Mouse (Mus musculus) neural tube, embryonic 14.5 days (tissue): Measurements from ENCODE around the gene Ttc7b. TPM values are rescaled to one million over a fixed set of nuclear protein-coding genes. Genes with fewer than 3 reads are reported as not detected.

Source experiments
- ATAC-seq: fragments of 200-750 bp; cut with Nextera tagmentation; 2 replicates; pipeline ENCODE4 v1.8.0; 2017; ENCODE audit warnings: low read depth, mild to moderate bottlenecking, moderate TSS enrichment, moderate library complexity
- H3K27ac ChIP-seq: fragments of 300-500 bp; sonication (generic); 2 replicates; pipeline ENCODE4 v1.5.1; 2014; ENCODE audit warnings: low read depth, mild to moderate bottlenecking, control low read depth, low read length, moderate library complexity, mixed read lengths
- H3K27me3 ChIP-seq: fragments of 300-500 bp; sonication (generic); 2 replicates; pipeline ENCODE4 v1.6.1; 2014; ENCODE audit warnings: low read length; ENCODE audit not compliant: control insufficient read depth, insufficient read depth
- H3K36me3 ChIP-seq: fragments of 300-500 bp; sonication (generic); 2 replicates; pipeline ENCODE4 v1.6.1; 2014; ENCODE audit warnings: low read length, mixed read lengths; ENCODE audit not compliant: control insufficient read depth, insufficient read depth
- H3K4me1 ChIP-seq: fragments of 300-500 bp; sonication (generic); 2 replicates; pipeline ENCODE4 v1.6.1; 2014; ENCODE audit warnings: low read length; ENCODE audit not compliant: control insufficient read depth, insufficient read depth
- H3K4me2 ChIP-seq: fragments of 300-500 bp; sonication (generic); 2 replicates; pipeline ENCODE4 v1.6.1; 2014; ENCODE audit warnings: mild to moderate bottlenecking, low read depth, low read length, control low read depth
- H3K4me3 ChIP-seq: fragments of 300-500 bp; sonication (generic); 2 replicates; pipeline ENCODE4 v1.5.1; 2014; ENCODE audit warnings: low read depth, low read length, control low read depth, mixed read lengths
- H3K9ac ChIP-seq: fragments of 300-500 bp; sonication (generic); replicated peaks from 2 replicates; pipeline ENCODE4 v1.6.1; 2014; ENCODE audit warnings: low read depth, mild to moderate bottlenecking, control low read depth, low read length, mixed read lengths
- H3K9me3 ChIP-seq: fragments of 300-500 bp; sonication (generic); 2 replicates; pipeline ENCODE4 v1.6.1; 2016; ENCODE audit warnings: low read length; ENCODE audit not compliant: control insufficient read depth
- WGBS: fragments of 180-500 bp; shearing (Covaris S2); extraction: QIAGEN DNeasy Blood & Tissue Kit; methylation state at CpG from one replicate; pipeline ENCODE4 v1.1.7; 2014; 5-methylcytosine and 5-hydroxymethylcytosine counted together
- polyA plus RNA-seq: library from polyadenylated mRNA; unstranded; fragments of >200 nt; fragmentation: Nextera tagmentation; extraction: Ambion mirVana; gene quantifications from 2 replicates; pipeline ENCODE4 v1.2.1, GENCODE M21; 2014

The Ttc7b gene
- polyA plus RNA-seq, 1 experiment from 2014 or later: 14.0 TPM

DNA sequence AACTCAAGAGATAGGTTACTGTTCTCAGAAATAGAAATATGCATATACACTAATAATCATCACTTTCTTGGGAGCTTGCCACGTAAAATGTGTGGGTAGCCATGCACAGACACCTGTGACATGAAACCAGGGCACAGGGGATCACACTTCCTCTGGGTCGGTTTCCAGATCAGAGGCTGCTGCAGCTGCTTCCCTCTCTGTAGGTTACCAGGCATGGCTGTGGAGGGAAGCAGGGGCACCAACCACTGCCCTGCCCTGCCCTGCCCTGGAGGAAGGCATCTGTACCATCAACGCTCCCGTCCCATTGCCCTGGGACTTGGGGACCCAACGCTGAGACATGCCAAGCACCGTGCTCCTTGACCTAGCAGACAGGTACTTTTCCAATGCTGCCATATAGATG is 188.8 kb downstream of the Ttc7b start:
- H3K9ac ChIP-seq: no peak overlapping the region
- no peak for ATAC-seq
- no peaks in the 10 kb centered on the region for H3K27me3 ChIP-seq
- H3K4me2 ChIP-seq: no peak overlapping the region
- H3K27ac ChIP-seq: no peak overlapping the region
- WGBS: 95% methylated on average over 6 of the region's 6 CpGs
- no peaks in the 10 kb centered on the region for H3K9me3 ChIP-seq
- H3K4me3 ChIP-seq: no peak overlapping the region
- no peaks in the 10 kb centered on the region for H3K4me1 ChIP-seq
- H3K36me3 ChIP-seq: peaks cover 7% of the 10 kb centered on the region; the same call in 1 of the 2 replicates

DNA sequence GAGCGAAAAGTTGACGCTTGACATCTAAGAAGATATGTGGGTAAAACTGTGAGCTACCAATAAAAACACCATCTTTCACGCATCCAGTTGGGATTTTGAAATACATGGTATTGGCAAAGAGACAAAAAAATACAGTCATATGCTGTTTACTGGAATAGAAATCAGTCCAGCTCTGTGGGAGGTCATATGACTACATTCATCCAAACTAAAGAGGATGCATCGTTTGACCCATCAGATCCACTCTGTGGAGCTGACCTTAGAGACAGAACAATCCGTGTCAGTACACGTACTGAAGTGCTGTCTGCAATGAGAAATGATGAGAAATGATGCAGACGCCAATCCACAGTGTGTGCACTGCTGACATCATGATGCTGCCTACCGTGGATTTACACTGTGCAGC is 190.4 kb downstream of the Ttc7b start:
- Histone ChIP-seq H3K9me3 (no peaks in the 10 kb centered on the region), H3K36me3 (peaks cover 9% of the 10 kb centered on the region; the same call in 1 of the 2 replicates), H3K4me1 (no peaks in the 10 kb centered on the region), H3K27ac (no peak overlapping the region), H3K9ac (no peak overlapping the region), H3K27me3 (no peaks in the 10 kb centered on the region), H3K4me2 (no peak overlapping the region), H3K4me3 (no peak overlapping the region)
- ATAC-seq: no peak
- WGBS: 90% methylated on average over 8 of the region's 8 CpGs

DNA sequence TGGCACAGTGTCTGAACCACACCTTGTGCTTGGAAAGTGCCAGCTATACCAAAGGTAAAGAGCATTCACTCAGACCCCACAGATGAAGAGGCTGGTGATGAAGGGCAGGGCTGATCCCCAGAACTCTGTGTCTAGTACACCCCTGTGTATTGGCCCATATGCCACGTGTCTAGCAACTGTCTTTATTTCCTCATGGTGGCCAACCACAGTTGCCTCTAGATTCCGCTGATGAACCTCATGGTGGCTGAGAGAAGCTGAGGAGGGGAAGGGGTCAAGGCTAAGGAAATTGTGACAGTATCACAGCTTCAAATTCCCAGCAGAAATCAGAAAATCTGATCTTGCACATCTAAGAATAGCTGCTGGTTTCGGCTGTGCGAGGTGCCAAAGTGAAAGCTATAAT is 191.6 kb downstream of the Ttc7b start:
- Histone ChIP-seq H3K4me2 (no peak overlapping the region), H3K4me3 (no peak overlapping the region), H3K27me3 (no peaks in the 10 kb centered on the region), H3K36me3 (peaks cover 12% of the 10 kb centered on the region; the same call in 1 of the 2 replicates), H3K4me1 (no peaks in the 10 kb centered on the region), H3K27ac (no peak overlapping the region), H3K9ac (no peak overlapping the region), H3K9me3 (no peaks in the 10 kb centered on the region)
- no peak for ATAC-seq
- 89% methylated on average over 4 of the region's 4 CpGs for WGBS

DNA sequence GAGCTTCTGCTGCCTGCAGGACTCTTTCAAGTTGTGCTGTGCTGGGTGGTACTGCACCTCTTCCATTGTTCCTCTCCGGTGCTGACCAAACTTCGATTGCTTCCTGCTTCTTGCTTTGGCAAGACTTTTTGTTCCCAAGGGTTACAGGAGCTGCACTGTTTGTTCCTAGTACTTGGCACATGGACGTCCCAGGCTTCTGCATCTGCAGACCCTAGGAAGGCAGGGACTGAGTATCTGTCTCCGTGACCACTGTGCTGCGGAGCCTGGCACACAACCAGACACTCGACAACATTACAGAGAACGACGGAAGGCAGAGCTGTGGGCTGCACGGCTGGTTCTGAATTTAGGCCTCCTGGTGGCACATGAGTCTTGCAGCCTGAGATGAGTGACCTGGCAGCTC is 192.1 kb downstream of the Ttc7b start:
- Histone ChIP-seq H3K36me3 (peaks cover 12% of the 10 kb centered on the region; the same call in 1 of the 2 replicates), H3K4me2 (no peak overlapping the region), H3K4me3 (no peak overlapping the region), H3K4me1 (no peaks in the 10 kb centered on the region), H3K27me3 (no peaks in the 10 kb centered on the region), H3K27ac (no peak overlapping the region), H3K9me3 (no peaks in the 10 kb centered on the region), H3K9ac (no peak overlapping the region)
- no peak for ATAC-seq
- 80% methylated on average over 9 of the region's 9 CpGs for WGBS

DNA sequence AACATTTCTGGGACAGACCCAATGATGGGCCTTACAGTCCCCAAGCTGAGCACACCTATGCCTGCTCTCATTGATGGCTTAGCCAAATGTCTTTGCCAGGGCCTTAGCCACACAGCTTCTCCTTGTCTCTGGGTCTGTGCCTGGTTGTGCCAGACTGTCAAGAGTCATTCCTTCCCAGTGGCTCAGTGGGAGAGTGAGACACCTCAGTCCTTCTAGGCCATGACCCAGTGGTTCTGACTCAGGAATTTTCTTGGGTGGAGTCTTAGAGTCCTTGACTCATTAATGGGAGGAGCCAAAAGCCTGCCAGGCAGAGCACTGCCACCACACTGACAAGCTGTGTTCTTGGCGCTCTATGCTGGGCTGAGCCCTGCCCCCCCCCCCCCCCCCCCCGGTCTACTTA is 193.9 kb downstream of the Ttc7b start:
- H3K36me3 ChIP-seq: peaks cover 12% of the 10 kb centered on the region

DNA sequence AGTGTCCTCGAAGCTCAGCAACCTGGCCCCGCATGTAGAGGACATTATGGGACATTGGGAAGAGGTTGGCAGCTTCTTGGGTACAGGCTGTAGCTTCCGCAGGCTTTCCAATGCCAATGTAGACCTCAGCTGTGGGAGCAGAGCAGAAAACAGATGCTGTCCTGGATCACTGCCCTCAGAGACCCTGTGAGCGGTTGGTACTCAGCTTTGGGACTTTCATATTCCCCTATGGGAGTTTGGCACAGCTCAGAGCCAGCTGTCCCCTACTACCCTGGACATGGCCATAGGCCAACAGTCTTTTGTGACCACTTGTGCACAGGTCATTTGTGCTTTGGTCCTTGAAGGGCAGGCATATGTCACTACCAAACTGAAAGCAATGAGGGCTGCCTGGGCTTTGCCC is 195.0 kb downstream of the Ttc7b start:
- no peak overlapping the region for H3K27ac ChIP-seq
- H3K36me3 ChIP-seq: peaks cover 12% of the 10 kb centered on the region
- ATAC-seq: no peak
- 82% methylated on average over 4 of the region's 4 CpGs for WGBS
- H3K9ac ChIP-seq: no peak overlapping the region
- no peaks in the 10 kb centered on the region for H3K27me3 ChIP-seq
- no peak overlapping the region for H3K4me3 ChIP-seq
- no peaks in the 10 kb centered on the region for H3K9me3 ChIP-seq
- H3K4me1 ChIP-seq: 0 out of 2 replicates have a peak, but pooled peaks cover 2% of the 10 kb centered on the region
- no peak overlapping the region for H3K4me2 ChIP-seq

More for the DNA sequence above, 193.9 kb downstream of the Ttc7b start:
- Histone ChIP-seq H3K4me2 (no peak overlapping the region), H3K4me3 (no peak overlapping the region), H3K4me1 (0 out of 2 replicates have a peak, but pooled peaks cover 1% of the 10 kb centered on the region), H3K27ac (no peak overlapping the region), H3K27me3 (no peaks in the 10 kb centered on the region), H3K9ac (no peak overlapping the region), H3K9me3 (no peaks in the 10 kb centered on the region)
- 83% methylated on average over 2 of the region's 2 CpGs for WGBS
- ATAC-seq: no peak

DNA sequence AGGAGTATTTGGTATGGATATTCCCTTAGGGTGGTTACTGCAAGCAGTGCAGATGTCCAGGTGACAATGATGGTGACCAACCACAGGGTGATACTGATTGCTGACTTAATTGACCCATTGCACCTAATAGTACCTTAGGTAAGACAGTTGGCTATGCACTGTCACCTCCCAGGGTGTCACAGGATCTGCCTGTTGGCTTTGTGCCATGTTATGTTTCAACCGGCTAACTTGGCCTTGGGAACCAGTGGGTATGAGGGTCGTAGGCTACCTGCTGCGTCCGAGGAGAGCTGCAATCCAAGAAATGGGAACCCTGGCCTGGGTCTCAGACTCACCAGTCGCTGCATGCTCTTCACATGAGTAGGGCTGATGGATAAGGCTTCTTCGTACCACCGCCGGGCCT is 195.4 kb downstream of the Ttc7b start:
- Histone ChIP-seq H3K4me2 (no peak overlapping the region), H3K4me3 (no peak overlapping the region), H3K4me1 (0 out of 2 replicates have a peak, but pooled peaks cover 2% of the 10 kb centered on the region), H3K36me3 (peaks cover 12% of the 10 kb centered on the region), H3K27ac (no peak overlapping the region), H3K27me3 (no peaks in the 10 kb centered on the region), H3K9me3 (no peaks in the 10 kb centered on the region), H3K9ac (no peak overlapping the region)
- ATAC-seq: no peak
- WGBS: 95% methylated on average over 8 of the region's 8 CpGs

DNA sequence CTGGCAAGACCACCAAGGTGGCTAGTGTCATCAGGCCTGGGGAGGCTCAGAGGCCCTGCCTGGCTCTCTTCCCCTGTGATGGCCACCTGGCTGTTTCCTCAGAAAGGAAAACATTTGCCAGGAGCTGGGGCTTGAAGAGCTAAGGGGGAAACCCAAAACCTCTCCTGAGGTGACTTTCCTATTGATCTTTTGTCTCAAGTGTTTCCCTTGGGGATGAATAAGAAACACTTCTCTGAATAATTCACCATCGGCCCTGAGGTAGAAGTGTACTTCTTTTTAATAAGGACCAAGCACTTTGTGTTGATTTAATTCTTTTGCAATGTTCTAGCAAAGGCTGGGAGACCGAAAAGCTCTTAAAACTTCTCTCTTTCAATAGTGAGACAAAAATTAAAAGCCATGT is 197.0 kb downstream of the Ttc7b start:
- Histone ChIP-seq H3K27me3 (no peaks in the 10 kb centered on the region), H3K4me2 (no peak overlapping the region), H3K9me3 (no peaks in the 10 kb centered on the region), H3K4me1 (0 out of 2 replicates have a peak, but pooled peaks cover 2% of the 10 kb centered on the region), H3K9ac (no peak overlapping the region), H3K4me3 (no peak overlapping the region), H3K36me3 (peaks cover 7% of the 10 kb centered on the region), H3K27ac (no peak overlapping the region)
- ATAC-seq: no peak
- WGBS: 78% methylated on average over 2 of the region's 2 CpGs

DNA sequence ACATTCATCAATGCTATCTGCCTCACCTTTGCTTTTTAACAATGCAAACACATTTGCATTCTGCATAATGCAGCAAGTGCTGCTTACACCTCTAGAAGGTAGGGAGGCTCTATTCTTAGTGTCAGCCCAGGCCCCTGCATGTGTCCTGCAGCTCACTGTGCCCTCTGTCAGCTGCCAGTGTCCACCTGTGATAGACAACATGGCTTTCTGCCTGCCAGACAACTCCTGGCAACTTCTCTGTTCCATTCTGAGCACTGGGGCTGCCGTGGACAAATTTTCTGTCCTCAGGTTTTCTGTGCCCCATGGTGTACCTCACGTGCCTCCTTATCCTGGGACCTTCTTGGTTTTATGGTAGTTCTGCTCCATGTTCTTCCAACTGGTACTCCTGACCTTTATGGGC is 198.4 kb downstream of the Ttc7b start:
- Histone ChIP-seq H3K4me3 (no peak overlapping the region), H3K27ac (no peak overlapping the region), H3K27me3 (no peaks in the 10 kb centered on the region), H3K9me3 (no peaks in the 10 kb centered on the region), H3K4me2 (no peak overlapping the region), H3K4me1 (0 out of 2 replicates have a peak, but pooled peaks cover 2% of the 10 kb centered on the region), H3K36me3 (peaks cover 5% of the 10 kb centered on the region; the same call in 1 of the 2 replicates), H3K9ac (no peak overlapping the region)
- WGBS: 84% methylated on average over 2 of the region's 2 CpGs
- ATAC-seq: no peak
